Mouse (Mus musculus) limb, embryonic 15.5 days (tissue): Measurements from ENCODE around the gene Prr14. TPM values are rescaled to one million over a fixed set of nuclear protein-coding genes. Genes with fewer than 3 reads are reported as not detected.
A peak's percentile ranks its signal among the peaks of the same experiment; 100 is the strongest.
"Not testable (repeated sequence)": the region's sequence is repeated elsewhere in the genome, so short reads cannot be mapped to it uniquely, and the experiment has no call there.

Experiments used
- ATAC-seq: fragments of 200-750 bp; cut with Nextera tagmentation; 2 replicates; pipeline ENCODE4 v1.8.0; 2017; ENCODE audit warnings: low read depth, moderate TSS enrichment; ENCODE audit not compliant: insufficient number of reproducible peaks, low FRiP score, low TSS enrichment
- H3K27ac ChIP-seq: fragments of 300-500 bp; sonication (generic); 2 replicates; pipeline ENCODE4 v1.5.1; 2015; ENCODE audit warnings: moderate library complexity, mild to moderate bottlenecking, inconsistent platforms
- H3K27me3 ChIP-seq: fragments of 300-500 bp; sonication (generic); 2 replicates; pipeline ENCODE4 v1.6.1; 2015; ENCODE audit warnings: inconsistent platforms
- H3K36me3 ChIP-seq: fragments of 300-500 bp; sonication (generic); 2 replicates; pipeline ENCODE4 v1.6.1; 2015; ENCODE audit warnings: inconsistent platforms
- H3K4me1 ChIP-seq: fragments of 300-500 bp; sonication (generic); 2 replicates; pipeline ENCODE4 v1.6.1; 2015; ENCODE audit warnings: inconsistent platforms
- H3K4me2 ChIP-seq: fragments of 300-500 bp; sonication (generic); 2 replicates; pipeline ENCODE4 v1.6.1; 2015; ENCODE audit warnings: mild to moderate bottlenecking, inconsistent platforms
- H3K4me3 ChIP-seq: fragments of 300-500 bp; sonication (generic); 2 replicates; pipeline ENCODE4 v1.5.1; 2015; ENCODE audit warnings: mild to moderate bottlenecking, inconsistent platforms
- H3K9ac ChIP-seq: fragments of 300-500 bp; sonication (generic); 2 replicates; pipeline ENCODE4 v1.6.1; 2015; ENCODE audit warnings: inconsistent platforms
- H3K9me3 ChIP-seq: fragments of 300-500 bp; sonication (generic); 2 replicates; pipeline ENCODE4 v1.6.1; 2016; ENCODE audit warnings: inconsistent platforms
- WGBS: fragments of 180-500 bp; shearing (Covaris S2); methylation state at CpG from one replicate; pipeline ENCODE4 v1.1.7; 2015; 5-methylcytosine and 5-hydroxymethylcytosine counted together
- polyA plus RNA-seq: library from polyadenylated mRNA; unstranded; fragments of >200 nt; fragmentation: Nextera tagmentation; extraction: Ambion mirVana; gene quantifications from 2 replicates; pipeline ENCODE4 v1.2.1, GENCODE M21; 2015

Gene Prr14
- polyA plus RNA-seq, 1 experiment from 2014 or later = 37.4 TPM

GRCm38 (mm10) chr7:127474378-127475070, 15.1 kb downstream of the Prr14 start:
- H3K4me2 ChIP-seq = no peak overlapping the region
- peaks cover 35% of the 10 kb centered on the region for H3K36me3 ChIP-seq
- H3K9me3 ChIP-seq = no peaks in the 10 kb centered on the region
- no peak for ATAC-seq
- H3K4me1 ChIP-seq = peaks cover 19% of the 10 kb centered on the region
- 74% methylated on average over 6 of the region's 6 CpGs for WGBS
- H3K27me3 ChIP-seq = no peaks in the 10 kb centered on the region
- no peak overlapping the region for H3K9ac ChIP-seq
- no peak overlapping the region for H3K4me3 ChIP-seq
- no peak overlapping the region for H3K27ac ChIP-seq

- no peak for ATAC-seq
- H3K4me2 ChIP-seq = no peak overlapping the region
- no peak overlapping the region for H3K4me3 ChIP-seq
- 89% methylated on average over 11 of the region's 11 CpGs for WGBS
- H3K9ac ChIP-seq = no peak overlapping the region
- no peaks in the 10 kb centered on the region for H3K27me3 ChIP-seq
- no peak overlapping the region for H3K27ac ChIP-seq
- H3K36me3 ChIP-seq = peaks cover 35% of the 10 kb centered on the region
- no peaks in the 10 kb centered on the region for H3K9me3 ChIP-seq
- peaks cover 26% of the 10 kb centered on the region for H3K4me1 ChIP-seq
Observed at GRCm38 (mm10) chr7:127475186-127475740, 15.9 kb downstream of the Prr14 start.

- Histone ChIP-seq H3K4me2 (no peak overlapping the region), H3K27me3 (no peaks in the 10 kb centered on the region), H3K4me1 (peaks cover 35% of the 10 kb centered on the region), H3K27ac (peak overlapping the region; percentile 22; the same call in 1 of the 2 replicates), H3K9ac (no peak overlapping the region), H3K4me3 (no peak overlapping the region), H3K9me3 (no peaks in the 10 kb centered on the region), H3K36me3 (peaks cover 39% of the 10 kb centered on the region)
- no peak for ATAC-seq
- 95% methylated on average over 11 of the region's 11 CpGs for WGBS
Observed at GRCm38 (mm10) chr7:127476336-127476735, 16.9 kb downstream of the Prr14 start.

GRCm38 (mm10) chr7:127476855-127477254, 17.4 kb downstream of the Prr14 start:
- H3K4me2 ChIP-seq = peak overlapping the region; percentile 66
- H3K4me1 ChIP-seq = peaks cover 35% of the 10 kb centered on the region
- no peaks in the 10 kb centered on the region for H3K27me3 ChIP-seq
- peak overlapping the region; percentile 98 for H3K27ac ChIP-seq
- H3K36me3 ChIP-seq = peaks cover 42% of the 10 kb centered on the region
- peak overlapping the region; percentile 37; the same call in 1 of the 2 replicates for H3K9ac ChIP-seq
- peak overlapping the region; percentile 99 for H3K4me3 ChIP-seq
- WGBS = 78% methylated on average over 4 of the region's 4 CpGs
- ATAC-seq = no peak
- H3K9me3 ChIP-seq = no peaks in the 10 kb centered on the region

- peaks cover 51% of the 10 kb centered on the region for H3K36me3 ChIP-seq
- H3K4me2 ChIP-seq = peak overlapping the region; percentile 80
- H3K9me3 ChIP-seq = no peaks in the 10 kb centered on the region
- under 1% methylated on average over 50 of the region's 50 CpGs for WGBS
- ATAC-seq = peak; percentile 93
- peaks cover 27% of the 10 kb centered on the region for H3K4me1 ChIP-seq
- peak overlapping the region; percentile 99 for H3K4me3 ChIP-seq
- H3K27ac ChIP-seq = peak overlapping the region; percentile 98
- no peaks in the 10 kb centered on the region for H3K27me3 ChIP-seq
- H3K9ac ChIP-seq = peak overlapping the region; percentile 92
Observed at GRCm38 (mm10) chr7:127477687-127478634, 18.6 kb downstream of the Prr14 start.

- Histone ChIP-seq H3K4me2 (peak within 1 kb of the TSS; percentile 80), H3K9ac (peak within 1 kb of the TSS; percentile 92), H3K27me3 (no peaks in the 10 kb centered on the region), H3K36me3 (peaks cover 51% of the 10 kb centered on the region), H3K27ac (peak within 1 kb of the TSS; percentile 98), H3K4me3 (peak within 1 kb of the TSS; percentile 99), H3K4me1 (peaks cover 24% of the 10 kb centered on the region), H3K9me3 (no peaks in the 10 kb centered on the region)
- ATAC-seq = peak; percentile 78
- WGBS = 0% methylated on average over 52 of the region's 62 CpGs
Observed at GRCm38 (mm10) chr7:127478635-127479317, 19.4 kb downstream of the Prr14 start, which contains the start of gene Fbrs. Fbrs (plus strand) TSS chr7:127479199.

- ATAC-seq = no peak
- Histone ChIP-seq H3K4me1 (peaks cover 24% of the 10 kb centered on the region), H3K4me2 (peak overlapping the region; percentile 80), H3K36me3 (peaks cover 52% of the 10 kb centered on the region), H3K9me3 (no peaks in the 10 kb centered on the region), H3K27ac (peak overlapping the region; percentile 98), H3K27me3 (no peaks in the 10 kb centered on the region), H3K4me3 (peak overlapping the region; percentile 99), H3K9ac (peak overlapping the region; percentile 92)
- 2% methylated on average over 44 of the region's 48 CpGs for whole genome bisulfite sequencing
Observed at GRCm38 (mm10) chr7:127479318-127480225, 20.2 kb downstream of the Prr14 start.

GRCm38 (mm10) chr7:127480321-127480720, 20.9 kb downstream of the Prr14 start:
- H3K9ac ChIP-seq = 0 out of 2 replicates have a peak overlapping the region, but pooled peaks have one; percentile 92
- no peak for ATAC-seq
- peak overlapping the region; percentile 99 for H3K4me3 ChIP-seq
- peak overlapping the region; percentile 80 for H3K4me2 ChIP-seq
- H3K27ac ChIP-seq = no peak overlapping the region
- H3K4me1 ChIP-seq = peaks cover 24% of the 10 kb centered on the region
- 60% methylated on average over 2 of the region's 2 CpGs for WGBS
- H3K36me3 ChIP-seq = peaks cover 52% of the 10 kb centered on the region
- no peaks in the 10 kb centered on the region for H3K9me3 ChIP-seq
- no peaks in the 10 kb centered on the region for H3K27me3 ChIP-seq

- Histone ChIP-seq H3K27ac (no peak overlapping the region), H3K4me3 (no peak overlapping the region), H3K36me3 (peaks cover 87% of the 10 kb centered on the region), H3K27me3 (no peaks in the 10 kb centered on the region), H3K9me3 (no peaks in the 10 kb centered on the region), H3K4me2 (no peak overlapping the region), H3K9ac (no peak overlapping the region), H3K4me1 (peaks cover 7% of the 10 kb centered on the region)
- WGBS = 85% methylated on average over 5 of the region's 5 CpGs
- ATAC-seq = no peak
Observed at GRCm38 (mm10) chr7:127485416-127485815, 26.0 kb downstream of the Prr14 start.

- ATAC-seq, H3K4me2 ChIP-seq, H3K9ac ChIP-seq, H3K27ac ChIP-seq, H3K4me1 ChIP-seq, H3K9me3 ChIP-seq, H3K27me3 ChIP-seq, H3K4me3 ChIP-seq: not testable (repeated sequence)
- H3K36me3 ChIP-seq = peaks cover 91% of the 10 kb centered on the region
- WGBS = 89% methylated on average over 4 of the region's 5 CpGs
Observed at GRCm38 (mm10) chr7:127488364-127488763, 29.0 kb downstream of the Prr14 start.
